Mouse (Mus musculus): ENCODE measurements around the gene Dpf3. TPM values are rescaled to one million over a fixed set of nuclear protein-coding genes. Genes with fewer than 3 reads are reported as not detected.
A peak's percentile ranks its signal among the peaks of the same experiment; 100 is the strongest.

Dpf3 gene
- polyA plus RNA-seq, 1 experiment from 2014 or later: 6.6 TPM

DNA sequence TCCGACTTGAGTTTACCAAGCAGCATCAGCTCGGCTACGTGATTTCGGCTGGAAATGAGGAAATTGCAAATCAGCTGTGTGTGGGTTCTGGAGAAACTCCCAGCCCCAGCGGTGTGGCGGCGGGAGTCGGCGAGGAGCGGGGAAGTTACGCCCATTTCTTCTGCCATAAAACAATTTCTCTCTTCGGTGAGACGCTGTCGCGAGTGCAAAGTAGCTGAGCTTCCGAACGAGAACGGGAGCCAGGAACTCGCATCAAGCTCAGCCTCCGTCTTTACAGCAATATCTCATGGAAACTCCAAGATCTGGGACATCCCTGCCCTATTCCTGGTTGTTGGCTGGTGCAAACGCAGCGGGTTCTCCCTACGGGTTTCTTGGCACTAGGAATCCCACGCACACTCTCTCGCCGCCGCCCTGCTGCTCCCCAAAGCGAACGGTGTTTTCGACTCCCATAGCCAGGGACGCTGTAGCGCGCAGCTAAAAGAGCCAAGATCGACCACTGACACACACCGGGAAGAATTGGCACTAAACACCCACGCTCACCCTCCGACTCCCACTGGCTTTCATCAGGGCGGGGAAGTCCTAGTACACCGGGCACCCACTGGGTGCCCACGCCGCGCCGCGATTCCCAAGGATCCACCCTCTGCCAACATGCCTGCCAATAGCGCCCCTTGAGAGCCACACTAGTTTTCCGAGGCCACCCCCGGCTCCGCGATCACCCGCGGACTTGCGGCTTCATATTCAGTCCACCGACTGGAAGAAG, 1.4 kb downstream of the Dpf3 start:
- H3K36me3 ChIP-seq: no peaks in the 10 kb centered on the region
- ATAC-seq (ENCODE audit: low read depth): no peak
- H3K4me3 ChIP-seq (replicated peaks): peak overlapping the region; percentile 89
- under 1% methylated on average over 53 of the region's 53 CpGs for WGBS (ENCODE audit: insufficient replicate concordance)
- H3K4me2 ChIP-seq: peak overlapping the region; percentile 95
- peak overlapping the region; percentile 87 for H3K9ac ChIP-seq
- DNase-seq: peak; percentile 22
- peaks cover 61% of the 10 kb centered on the region for H3K4me1 ChIP-seq (replicated peaks)
- H3K9me3 ChIP-seq (replicated peaks): no peaks in the 10 kb centered on the region
- H3K27me3 ChIP-seq: peaks cover 40% of the 10 kb centered on the region
- peak overlapping the region; percentile 90; the same call in 1 of the 2 replicates for H3K27ac ChIP-seq

DNA sequence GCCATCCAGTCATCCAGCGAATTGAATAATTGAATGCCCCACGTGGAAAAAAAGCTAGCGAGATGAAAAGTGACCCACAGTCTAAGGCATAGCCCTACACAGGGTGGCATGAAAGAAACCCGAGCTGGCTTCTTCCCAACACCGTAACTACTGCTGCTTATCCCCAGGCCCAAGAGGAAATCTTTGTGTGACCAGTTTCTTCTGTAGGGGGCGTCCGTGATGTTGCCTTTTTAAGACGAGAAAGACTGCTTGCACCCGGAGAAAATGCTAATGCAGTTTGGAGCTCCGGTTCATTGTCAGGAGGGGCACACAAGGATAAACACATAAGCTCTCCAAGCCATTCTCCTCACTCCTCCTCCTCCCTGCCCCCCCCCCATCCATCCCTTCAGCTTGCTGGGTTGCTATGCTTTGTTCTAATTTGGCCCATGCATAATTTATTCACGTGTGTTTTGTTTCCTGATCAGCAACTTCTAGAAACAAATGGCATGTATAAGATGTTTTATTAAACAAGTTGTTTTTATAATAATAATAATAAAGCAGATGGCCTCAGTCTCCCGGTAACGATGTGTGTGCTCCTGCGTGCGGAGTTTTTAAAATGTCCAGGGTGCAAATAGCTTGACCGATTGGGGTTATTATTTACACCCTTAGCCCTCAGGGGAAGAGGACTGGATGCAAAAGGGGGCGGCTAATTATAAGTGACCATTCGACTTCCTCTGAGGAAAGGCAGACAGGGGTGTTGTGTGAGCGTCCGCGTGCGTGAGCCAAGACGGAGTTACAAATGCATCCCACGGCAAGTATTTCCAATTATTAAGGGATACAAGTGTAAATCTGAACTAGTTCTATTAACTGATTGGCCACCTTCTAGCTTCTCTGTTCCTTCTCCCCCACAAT, 2.4 kb downstream of the Dpf3 start:
- WGBS (ENCODE audit: insufficient replicate concordance): 7% methylated on average over 24 of the region's 24 CpGs
- peak overlapping the region; percentile 87 for H3K9ac ChIP-seq
- no peak for ATAC-seq (ENCODE audit: low read depth)
- DNase-seq: no peak
- H3K27ac ChIP-seq: no peak overlapping the region
- peaks cover 65% of the 10 kb centered on the region for H3K4me1 ChIP-seq (replicated peaks)
- H3K27me3 ChIP-seq: peaks cover 36% of the 10 kb centered on the region
- no peaks in the 10 kb centered on the region for H3K9me3 ChIP-seq (replicated peaks)
- peak overlapping the region; percentile 89 for H3K4me3 ChIP-seq (replicated peaks)
- peak overlapping the region; percentile 95 for H3K4me2 ChIP-seq
- H3K36me3 ChIP-seq: no peaks in the 10 kb centered on the region

GRCm38 (mm10) chr12:83483653-83484052, 3.9 kb downstream of the Dpf3 start:
- Histone ChIP-seq H3K4me3 (replicated peaks) (no peak overlapping the region), H3K36me3 (no peaks in the 10 kb centered on the region), H3K9me3 (replicated peaks) (no peaks in the 10 kb centered on the region), H3K4me1 (replicated peaks) (peaks cover 72% of the 10 kb centered on the region), H3K27ac (no peak overlapping the region), H3K4me2 (no peak overlapping the region), H3K27me3 (peaks cover 36% of the 10 kb centered on the region), H3K9ac (no peak overlapping the region)
- WGBS (ENCODE audit: insufficient replicate concordance): 52% methylated on average over 5 of the region's 5 CpGs
- no peak for ATAC-seq (ENCODE audit: low read depth)
- no peak for DNase-seq

- WGBS (ENCODE audit: insufficient replicate concordance): 77% methylated on average over 4 of the region's 4 CpGs
- no peak overlapping the region; the same call in 1 of the 2 replicates for H3K27ac ChIP-seq
- H3K4me1 ChIP-seq (replicated peaks): peaks cover 64% of the 10 kb centered on the region
- H3K9me3 ChIP-seq (replicated peaks): no peaks in the 10 kb centered on the region
- no peak overlapping the region for H3K4me2 ChIP-seq
- H3K4me3 ChIP-seq (replicated peaks): no peak overlapping the region
- H3K27me3 ChIP-seq: peaks cover 30% of the 10 kb centered on the region
- no peak overlapping the region for H3K9ac ChIP-seq
- ATAC-seq (ENCODE audit: low read depth) (no peak), DNase-seq (no peak)
- H3K36me3 ChIP-seq: no peaks in the 10 kb centered on the region
Measured at GRCm38 (mm10) chr12:83481439-83481838, 6.1 kb downstream of the Dpf3 start.

GRCm38 (mm10) chr12:83479818-83480401, 7.6 kb downstream of the Dpf3 start:
- Histone ChIP-seq H3K9ac (no peak overlapping the region), H3K4me2 (no peak overlapping the region), H3K4me3 (replicated peaks) (no peak overlapping the region), H3K9me3 (replicated peaks) (no peaks in the 10 kb centered on the region), H3K4me1 (replicated peaks) (peaks cover 54% of the 10 kb centered on the region), H3K27ac (0 out of 2 replicates have a peak overlapping the region, but pooled peaks have one; percentile 12), H3K36me3 (no peaks in the 10 kb centered on the region), H3K27me3 (peaks cover 15% of the 10 kb centered on the region)
- 48% methylated on average over 7 of the region's 7 CpGs for WGBS (ENCODE audit: insufficient replicate concordance)
- DNase-seq: no peak
- ATAC-seq (ENCODE audit: low read depth): no peak

- peak; percentile 31 for DNase-seq
- Histone ChIP-seq H3K9me3 (replicated peaks) (no peaks in the 10 kb centered on the region), H3K36me3 (no peaks in the 10 kb centered on the region), H3K27ac (peak overlapping the region; percentile 70), H3K4me2 (no peak overlapping the region; the same call in 1 of the 2 replicates), H3K9ac (no peak overlapping the region; the same call in 1 of the 2 replicates), H3K4me1 (replicated peaks) (peaks cover 50% of the 10 kb centered on the region), H3K4me3 (replicated peaks) (no peak overlapping the region), H3K27me3 (peaks cover 7% of the 10 kb centered on the region)
- ATAC-seq (ENCODE audit: low read depth): peak; percentile 84
- 69% methylated on average over 1 of the region's 1 CpGs for WGBS (ENCODE audit: insufficient replicate concordance)
Measured at GRCm38 (mm10) chr12:83479140-83479539, 8.4 kb downstream of the Dpf3 start.

DNA sequence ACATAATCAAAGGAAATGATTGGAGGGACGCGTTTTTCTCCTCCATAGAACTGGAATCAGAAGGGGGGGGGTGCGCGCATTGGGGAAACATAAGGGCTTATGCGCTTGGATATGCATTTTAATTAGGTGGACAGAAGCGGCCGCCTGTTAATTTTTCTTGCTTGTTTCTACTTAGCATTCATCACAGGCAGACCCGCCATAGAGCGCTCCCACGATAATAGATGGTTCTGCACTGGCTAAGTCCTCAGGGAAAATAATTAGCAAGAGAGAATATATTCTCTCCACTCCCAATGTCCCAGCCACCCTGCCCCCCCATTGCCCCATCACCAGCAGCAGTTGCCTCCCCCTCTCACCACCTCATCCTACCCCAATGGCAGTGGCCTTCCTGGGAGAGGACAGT, 11.2 kb downstream of the Dpf3 start:
- Histone ChIP-seq H3K27me3 (peaks cover 15% of the 10 kb centered on the region; the same call in 1 of the 2 replicates), H3K4me2 (no peak overlapping the region), H3K36me3 (no peaks in the 10 kb centered on the region), H3K9ac (no peak overlapping the region), H3K4me1 (replicated peaks) (peaks cover 42% of the 10 kb centered on the region), H3K9me3 (replicated peaks) (no peaks in the 10 kb centered on the region), H3K27ac (no peak overlapping the region), H3K4me3 (replicated peaks) (no peak overlapping the region)
- 90% methylated on average over 10 of the region's 10 CpGs for WGBS (ENCODE audit: insufficient replicate concordance)
- DNase-seq: no peak
- no peak for ATAC-seq (ENCODE audit: low read depth)

DNA sequence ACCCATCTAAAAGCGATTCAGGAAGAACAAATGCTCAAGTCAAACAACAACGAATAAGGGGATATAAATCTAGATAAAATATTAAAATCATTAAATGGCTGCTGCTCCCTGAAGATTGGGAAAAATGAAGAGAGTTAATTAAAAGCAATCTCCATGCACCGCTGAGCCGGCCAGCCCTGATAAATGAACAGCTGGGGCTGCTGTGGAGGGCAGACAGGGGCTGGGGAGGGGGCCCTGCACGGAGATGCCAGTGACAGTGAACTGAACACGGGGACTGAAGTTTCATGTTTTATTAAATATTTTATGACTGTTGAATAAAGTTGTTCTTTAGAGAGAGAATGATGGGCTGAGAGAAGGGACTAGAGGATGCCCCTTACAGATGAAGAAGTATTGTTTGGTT, 12.1 kb downstream of the Dpf3 start:
- Histone ChIP-seq H3K27ac (no peak overlapping the region), H3K4me1 (replicated peaks) (peaks cover 40% of the 10 kb centered on the region)
- DNase-seq: no peak

DNA sequence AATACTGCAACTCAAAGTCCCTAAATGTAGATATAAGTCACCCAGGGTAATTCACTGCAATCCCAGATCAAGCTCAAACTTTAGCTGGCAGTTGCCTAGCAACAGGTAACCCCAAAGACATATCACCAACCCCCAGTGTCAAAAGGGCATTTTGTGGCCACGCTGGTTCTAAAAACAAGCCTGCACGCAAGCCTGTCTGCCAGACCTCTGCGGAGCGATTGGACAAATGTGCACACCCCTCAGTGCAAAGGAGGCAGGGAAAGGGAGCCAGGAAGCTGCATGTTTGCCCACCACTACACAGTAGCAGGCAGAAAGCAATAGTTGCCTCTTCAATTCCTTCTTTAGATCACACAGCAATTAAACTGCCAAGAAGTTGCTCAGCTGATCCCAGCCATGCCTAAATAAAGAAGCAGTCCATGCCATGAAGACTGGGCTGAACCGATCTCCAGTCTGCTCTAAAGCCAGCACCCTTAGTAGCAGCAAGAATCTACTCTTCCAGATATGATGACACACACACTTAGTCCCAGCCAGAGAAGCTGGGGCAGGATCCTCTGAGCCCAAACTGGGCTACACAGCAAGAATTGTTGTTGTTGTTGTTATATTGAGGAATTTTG, 13.4 kb downstream of the Dpf3 start:
- Histone ChIP-seq H3K9ac (no peak overlapping the region), H3K27me3 (peaks cover 17% of the 10 kb centered on the region; the same call in 1 of the 2 replicates), H3K4me2 (peak overlapping the region; percentile 19; the same call in 1 of the 2 replicates), H3K27ac (peak overlapping the region; percentile 24), H3K4me1 (replicated peaks) (peaks cover 26% of the 10 kb centered on the region), H3K36me3 (no peaks in the 10 kb centered on the region), H3K9me3 (replicated peaks) (no peaks in the 10 kb centered on the region), H3K4me3 (replicated peaks) (no peak overlapping the region)
- WGBS (ENCODE audit: insufficient replicate concordance): 60% methylated on average over 5 of the region's 5 CpGs
- DNase-seq (no peak), ATAC-seq (ENCODE audit: low read depth) (peak; percentile 66; the same call in 1 of the 2 replicates)

More for the DNA sequence above, 12.1 kb downstream of the Dpf3 start:
- Histone ChIP-seq H3K27me3 (peaks cover 17% of the 10 kb centered on the region; the same call in 1 of the 2 replicates), H3K4me3 (replicated peaks) (no peak overlapping the region), H3K9ac (no peak overlapping the region), H3K9me3 (replicated peaks) (no peaks in the 10 kb centered on the region), H3K36me3 (no peaks in the 10 kb centered on the region), H3K4me2 (no peak overlapping the region)
- no peak for ATAC-seq (ENCODE audit: low read depth)
- 57% methylated on average over 6 of the region's 6 CpGs for WGBS (ENCODE audit: insufficient replicate concordance)

DNA sequence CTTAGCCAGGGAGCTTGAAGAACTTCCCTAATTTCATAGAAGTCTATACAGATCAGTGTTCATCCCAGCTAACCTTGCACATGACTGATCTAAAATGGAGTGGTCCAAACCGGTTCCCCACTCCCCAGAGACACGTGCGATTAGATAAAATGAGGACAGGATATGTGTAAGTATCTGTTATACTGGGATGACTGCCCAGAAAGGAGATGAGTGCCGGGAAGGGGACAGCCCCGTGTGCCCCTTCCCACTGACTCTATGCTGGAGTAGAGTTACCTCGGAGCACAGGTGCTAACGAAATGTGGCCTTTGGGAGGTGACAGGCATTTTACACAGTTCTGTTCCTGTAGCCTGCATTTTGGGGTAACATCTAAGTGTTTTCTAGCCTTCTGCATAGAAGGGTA, 15.8 kb downstream of the Dpf3 start:
- Histone ChIP-seq H3K27me3 (peaks cover 17% of the 10 kb centered on the region; the same call in 1 of the 2 replicates), H3K4me2 (no peak overlapping the region)
- WGBS (ENCODE audit: insufficient replicate concordance): 54% methylated on average over 7 of the region's 7 CpGs

More for the DNA sequence above, 15.8 kb downstream of the Dpf3 start:
- H3K4me1 ChIP-seq (replicated peaks): peaks cover 31% of the 10 kb centered on the region
- no peak overlapping the region for H3K4me3 ChIP-seq (replicated peaks)
- no peaks in the 10 kb centered on the region for H3K36me3 ChIP-seq
- H3K9ac ChIP-seq: no peak overlapping the region
- no peak overlapping the region for H3K27ac ChIP-seq
- ATAC-seq (ENCODE audit: low read depth) (no peak), DNase-seq (no peak)
- H3K9me3 ChIP-seq (replicated peaks): no peaks in the 10 kb centered on the region

Data from liver, embryonic 13.5 days (tissue).